Comparison of ENCODE assay signal across 9 mouse cellular contexts in genomic region chr6:101046755-101047154, GRCm38 (mm10).
A peak's percentile ranks its signal among the peaks of the same experiment; 100 is the strongest.
DNase-seq lines count a peak whose midpoint lies in the region; ATAC-seq and TF ChIP-seq lines count a peak whose summit lies in the region.
"Had no signal": no experiment of that assay in that cellular context is flagged by ENCODE, and none has a peak within 500 bp of the region (broad histone marks: within the 10 kb centered on the region; RNA-seq: fewer than 3 reads in every experiment).

No protein-coding gene starts in this region.

- no peaks in the 10 kb centered on the region for H3K4me1 ChIP-seq in liver, adult 2 months (ENCODE audit: control insufficient read depth, insufficient read depth, low read length)
- H3K4me1 ChIP-seq in liver, embryonic 11.5 days (replicated peaks; ENCODE audit: control insufficient read depth, insufficient read depth, low read length), result no peaks in the 10 kb centered on the region
- H3K4me1 ChIP-seq in forebrain, postnatal 0 days (ENCODE audit: insufficient read depth), result no peaks in the 10 kb centered on the region
- no peaks in the 10 kb centered on the region for H3K4me1 ChIP-seq in stomach, embryonic 15.5 days

- ATAC-seq in liver, embryonic 11.5 days (replicated peaks; ENCODE audit: low FRiP score), result no peak
- ATAC-seq in forebrain, postnatal 0 days, result peak; percentile 40; the same call in 1 of the 2 replicates
- peak; percentile 35; the same call in 1 of the 2 replicates for ATAC-seq in stomach, embryonic 15.5 days (ENCODE audit: insufficient read depth, low FRiP score, low read depth)

- no peaks in the 10 kb centered on the region for H3K79me2 ChIP-seq in liver, adult 2 months (ENCODE audit: control insufficient read depth, insufficient read depth, low read length)

- H3K9ac ChIP-seq in liver, adult 2 months (ENCODE audit: low read depth, low read length), result no peak overlapping the region
- no peak overlapping the region for H3K9ac ChIP-seq in liver, embryonic 11.5 days (ENCODE audit: low read depth, low read length)
- no peak overlapping the region for H3K9ac ChIP-seq in forebrain, postnatal 0 days
- no peak overlapping the region for H3K9ac ChIP-seq in stomach, embryonic 15.5 days

- 56% methylated on average over 6 of the region's 6 CpGs for WGBS in liver, adult 2 months
- 77% methylated on average over 6 of the region's 6 CpGs for WGBS in liver, embryonic 11.5 days
- WGBS in forebrain, postnatal 0 days, result 39% methylated on average over 6 of the region's 6 CpGs
- WGBS in stomach, embryonic 15.5 days, result 47% methylated on average over 6 of the region's 6 CpGs

- no peaks in the 10 kb centered on the region for H3K27me3 ChIP-seq in liver, adult 2 months (ENCODE audit: control insufficient read depth, insufficient read depth, low read length)
- H3K27me3 ChIP-seq in liver, embryonic 11.5 days (replicated peaks; ENCODE audit: control insufficient read depth, insufficient read depth, low read length), result no peaks in the 10 kb centered on the region
- no peaks in the 10 kb centered on the region for H3K27me3 ChIP-seq in forebrain, postnatal 0 days (ENCODE audit: insufficient read depth, low read length)
- H3K27me3 ChIP-seq in stomach, embryonic 15.5 days (replicated peaks), result no peaks in the 10 kb centered on the region

- H3K27ac ChIP-seq in liver, adult 2 months (replicated peaks; ENCODE audit: insufficient read depth, low read depth, low read length), result no peak overlapping the region
- H3K27ac ChIP-seq in liver, embryonic 11.5 days (ENCODE audit: low read depth, low read length), result no peak overlapping the region
- H3K27ac ChIP-seq in forebrain, postnatal 0 days (ENCODE audit: low read depth, low read length), result no peak overlapping the region
- no peak overlapping the region for H3K27ac ChIP-seq in stomach, embryonic 15.5 days
- H3K27ac ChIP-seq: kidney, postnatal 0 days had no signal

- H3K9me3 ChIP-seq in liver, embryonic 11.5 days (ENCODE audit: control insufficient read depth, low read length), result no peaks in the 10 kb centered on the region
- no peaks in the 10 kb centered on the region for H3K9me3 ChIP-seq in forebrain, postnatal 0 days (ENCODE audit: low read length)
- no peaks in the 10 kb centered on the region for H3K9me3 ChIP-seq in stomach, embryonic 15.5 days

- H3K4me2 ChIP-seq in liver, embryonic 11.5 days, result no peak overlapping the region
- no peak overlapping the region for H3K4me2 ChIP-seq in forebrain, postnatal 0 days (ENCODE audit: low read depth)
- H3K4me2 ChIP-seq in stomach, embryonic 15.5 days, result no peak overlapping the region

- no peak for TF ChIP-seq POLR2A in liver, adult 2 months (IDR thresholded peaks at IDR 0.05; ENCODE audit: extremely low read depth, insufficient read depth, low read length)

- H3K4me3 ChIP-seq in liver, adult 2 months (ENCODE audit: insufficient read depth, low read depth, low read length), result no peak overlapping the region
- no peak overlapping the region for H3K4me3 ChIP-seq in liver, embryonic 11.5 days (ENCODE audit: low read depth, low read length)
- no peak overlapping the region for H3K4me3 ChIP-seq in forebrain, postnatal 0 days (ENCODE audit: low read depth, low read length)
- no peak overlapping the region for H3K4me3 ChIP-seq in stomach, embryonic 15.5 days (replicated peaks)

- no peaks in the 10 kb centered on the region for H3K36me3 ChIP-seq in liver, adult 2 months (ENCODE audit: control insufficient read depth, insufficient read depth, low read length)
- no peaks in the 10 kb centered on the region for H3K36me3 ChIP-seq in liver, embryonic 11.5 days (ENCODE audit: control insufficient read depth, insufficient read depth, low read length)
- H3K36me3 ChIP-seq in forebrain, postnatal 0 days (ENCODE audit: insufficient read depth), result no peaks in the 10 kb centered on the region
- no peaks in the 10 kb centered on the region for H3K36me3 ChIP-seq in stomach, embryonic 15.5 days

- TF ChIP-seq CTCF in liver, adult 2 months (IDR thresholded peaks at IDR 0.05; ENCODE audit: low read depth, low read length), result no peak
- TF ChIP-seq CTCF in forebrain, postnatal 0 days (IDR thresholded peaks at IDR 0.05; ENCODE audit: low read depth), result no peak

- DNase-seq in liver, adult 2 months (ENCODE audit: extremely low read depth, low read depth, low spot score), result peak; percentile 75
- no peak for DNase-seq in liver, embryonic 11.5 days (ENCODE audit: low spot score)
- DNase-seq in forebrain, postnatal 0 days, result peak; percentile 17
- peak; percentile 30 for DNase-seq in lung, postnatal 14 days
- no peak for DNase-seq in T-cell, adult 2 months (ENCODE audit: low spot score)
- DNase-seq in cerebellum, adult 11-12 months, result no peak
- DNase-seq in thymus, postnatal 25 days, result no peak

Comparison
In these comparisons a context has a peak if more than half of its experiments do, and no peak if none do; other contexts are left out.
1. DNase-seq: peak in liver, adult 2 months (single experiment), forebrain, postnatal 0 days (single experiment) and lung, postnatal 14 days (single experiment); none in liver, embryonic 11.5 days (single experiment), T-cell, adult 2 months (single experiment), cerebellum, adult 11-12 months (single experiment) and thymus, postnatal 25 days (single experiment).